Mouse (Mus musculus) liver, embryonic 12.5 days (tissue): ENCODE data around the gene Megf8. TPM values are rescaled to one million over a fixed set of nuclear protein-coding genes. Genes with fewer than 3 reads are reported as not detected.

Source experiments
- ATAC-seq: fragments of 200-750 bp; cut with Nextera tagmentation; 2 replicates; pipeline ENCODE4 v1.8.0; 2017; ENCODE audit warnings: moderate number of reproducible peaks, mild to moderate bottlenecking, moderate library complexity
- H3K27ac ChIP-seq: fragments of 300-500 bp; sonication (generic); 2 replicates; pipeline ENCODE4 v1.5.1; 2016; ENCODE audit warnings: mild to moderate bottlenecking
- H3K27me3 ChIP-seq: fragments of 300-500 bp; sonication (generic); replicated peaks from 2 replicates; pipeline ENCODE4 v1.6.1; 2016; ENCODE audit warnings: mild to moderate bottlenecking, moderate library complexity
- H3K36me3 ChIP-seq: fragments of 300-500 bp; sonication (generic); 2 replicates; pipeline ENCODE4 v1.6.1; 2016; ENCODE audit warnings: mild to moderate bottlenecking, moderate library complexity
- H3K4me1 ChIP-seq: fragments of 300-500 bp; sonication (generic); 2 replicates; pipeline ENCODE4 v1.6.1; 2016
- H3K4me2 ChIP-seq: fragments of 300-500 bp; sonication (generic); 2 replicates; pipeline ENCODE4 v1.6.1; 2016; ENCODE audit warnings: mild to moderate bottlenecking, moderate library complexity
- H3K4me3 ChIP-seq: fragments of 300-500 bp; sonication (generic); 2 replicates; pipeline ENCODE4 v1.5.1; 2016; ENCODE audit warnings: mild to moderate bottlenecking, moderate library complexity
- H3K9ac ChIP-seq: fragments of 300-500 bp; sonication (generic); 2 replicates; pipeline ENCODE4 v1.6.1; 2016; ENCODE audit warnings: mild to moderate bottlenecking, moderate library complexity
- H3K9me3 ChIP-seq: fragments of 300-500 bp; sonication (generic); replicated peaks from 2 replicates; pipeline ENCODE4 v1.6.1; 2016; ENCODE audit warnings: mild to moderate bottlenecking, moderate library complexity
- WGBS: fragments of 180-500 bp; shearing (Covaris S2); methylation state at CpG from one replicate; pipeline ENCODE4 v1.1.7; 2016; ENCODE audit not compliant: insufficient replicate concordance; 5-methylcytosine and 5-hydroxymethylcytosine counted together
- polyA plus RNA-seq: library from polyadenylated mRNA; unstranded; fragments of >200 nt; fragmentation: Nextera tagmentation; extraction: Ambion mirVana; gene quantifications from 2 replicates; pipeline ENCODE4 v1.2.1, GENCODE M21; 2016

Gene Megf8
- polyA plus RNA-seq, 1 experiment from 2014 or later = 2.6 TPM

DNA sequence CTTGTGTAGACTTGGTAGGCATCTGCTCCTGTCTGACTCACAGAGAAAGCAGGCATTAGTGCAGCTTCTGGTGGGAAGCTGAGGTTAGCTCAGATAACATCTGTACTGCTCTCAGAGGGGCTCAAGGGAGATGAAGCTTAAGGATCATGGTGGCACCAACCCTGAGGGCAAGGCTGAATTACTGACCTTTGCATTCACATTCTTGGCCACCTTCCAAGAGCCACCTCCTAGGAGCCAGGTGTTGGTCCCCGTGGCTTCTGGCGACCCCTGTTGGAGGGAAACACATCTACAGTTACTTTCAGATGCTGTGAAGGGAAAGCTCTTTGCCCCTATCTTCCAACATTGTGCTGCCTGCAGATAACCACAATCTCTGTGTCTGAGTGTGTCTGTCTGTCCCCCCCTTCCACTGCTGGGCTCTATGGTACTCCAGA lies 85.7 kb downstream of the Megf8 start:
- Histone ChIP-seq H3K4me1 (peaks cover 11% of the 10 kb centered on the region), H3K4me3 (no peak overlapping the region), H3K9me3 (no peaks in the 10 kb centered on the region), H3K36me3 (no peaks in the 10 kb centered on the region), H3K27me3 (no peaks in the 10 kb centered on the region), H3K9ac (no peak overlapping the region), H3K27ac (no peak overlapping the region), H3K4me2 (no peak overlapping the region)
- WGBS = 0% methylated on average over 2 of the region's 2 CpGs
- peak; percentile 68 for ATAC-seq

GRCm38 (mm10) chr7:25406468-25406867 lies 89.5 kb downstream of the Megf8 start:
- Histone ChIP-seq H3K4me1 (peaks cover 11% of the 10 kb centered on the region), H3K9ac (no peak overlapping the region), H3K27me3 (no peaks in the 10 kb centered on the region), H3K27ac (no peak overlapping the region), H3K36me3 (no peaks in the 10 kb centered on the region), H3K4me3 (no peak overlapping the region), H3K4me2 (no peak overlapping the region), H3K9me3 (no peaks in the 10 kb centered on the region)
- ATAC-seq = no peak
- whole genome bisulfite sequencing = 63% methylated on average over 7 of the region's 7 CpGs

- no peak overlapping the region for H3K4me3 ChIP-seq
Measured at GRCm38 (mm10) chr7:25409114-25409760, 92.3 kb downstream of the Megf8 start.

DNA sequence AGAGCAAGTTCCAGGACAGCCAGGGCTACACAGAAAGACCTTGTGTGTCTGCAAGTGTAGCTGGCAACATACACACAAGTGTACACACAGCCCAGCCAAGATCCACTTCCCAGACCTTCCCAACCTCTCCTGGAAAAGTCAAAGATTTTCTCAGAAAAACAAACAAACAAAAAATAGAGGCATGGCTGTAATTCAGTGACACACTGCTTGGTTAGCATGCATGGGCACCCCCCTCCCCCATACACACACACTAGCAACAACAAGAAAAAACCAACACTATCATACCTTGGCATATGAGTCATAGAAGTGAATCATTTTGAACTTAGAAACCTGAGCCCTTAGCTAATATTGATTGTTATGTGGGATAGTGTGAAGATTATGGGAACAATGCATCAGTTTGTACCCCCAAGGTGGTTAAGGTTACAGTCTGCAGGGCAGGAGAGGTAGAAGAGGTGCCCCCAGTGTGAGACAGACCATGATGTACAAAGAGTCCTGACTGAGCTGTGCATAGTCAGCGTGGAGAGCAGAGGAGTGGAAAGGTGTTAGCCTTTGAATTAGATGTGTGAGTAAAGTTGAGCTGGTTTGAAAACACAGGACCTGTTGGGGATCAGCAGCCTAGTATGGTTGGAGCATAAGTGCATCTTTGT lies 94.1 kb downstream of the Megf8 start:
- no peak for ATAC-seq

More at GRCm38 (mm10) chr7:25409114-25409760, 92.3 kb downstream of the Megf8 start:
- Histone ChIP-seq H3K9ac (no peak overlapping the region), H3K9me3 (no peaks in the 10 kb centered on the region), H3K27ac (no peak overlapping the region), H3K4me2 (no peak overlapping the region), H3K4me1 (no peaks in the 10 kb centered on the region), H3K27me3 (no peaks in the 10 kb centered on the region), H3K36me3 (no peaks in the 10 kb centered on the region)
- 35% methylated on average over 4 of the region's 4 CpGs for WGBS
- no peak for ATAC-seq

GRCm38 (mm10) chr7:25411861-25412260 lies 94.9 kb downstream of the Megf8 start:
- no peaks in the 10 kb centered on the region for H3K36me3 ChIP-seq
- no peaks in the 10 kb centered on the region for H3K9me3 ChIP-seq
- H3K4me2 ChIP-seq = no peak overlapping the region
- H3K4me3 ChIP-seq = no peak overlapping the region
- no peaks in the 10 kb centered on the region for H3K4me1 ChIP-seq
- H3K27me3 ChIP-seq = no peaks in the 10 kb centered on the region
- no peak overlapping the region for H3K27ac ChIP-seq
- ATAC-seq = no peak
- H3K9ac ChIP-seq = no peak overlapping the region
- 62% methylated on average over 3 of the region's 3 CpGs for WGBS

More for the DNA sequence above, 94.1 kb downstream of the Megf8 start:
- no peaks in the 10 kb centered on the region for H3K4me1 ChIP-seq
- 64% methylated on average over 1 of the region's 1 CpGs for WGBS
- H3K36me3 ChIP-seq = no peaks in the 10 kb centered on the region
- H3K9ac ChIP-seq = no peak overlapping the region
- no peaks in the 10 kb centered on the region for H3K9me3 ChIP-seq
- H3K4me2 ChIP-seq = no peak overlapping the region
- no peak overlapping the region for H3K27ac ChIP-seq
- no peak overlapping the region for H3K4me3 ChIP-seq
- H3K27me3 ChIP-seq = no peaks in the 10 kb centered on the region

GRCm38 (mm10) chr7:25412833-25413441 lies 96.0 kb downstream of the Megf8 start, which contains the start of gene Cxcl17:
Gene Cxcl17, minus strand, starts transcription at chr7:25412886.
- Histone ChIP-seq H3K9ac (no peak within 1 kb of the TSS), H3K4me1 (no peaks in the 10 kb centered on the region), H3K4me3 (no peak within 1 kb of the TSS), H3K9me3 (no peaks in the 10 kb centered on the region), H3K27me3 (no peaks in the 10 kb centered on the region), H3K36me3 (no peaks in the 10 kb centered on the region), H3K4me2 (no peak within 1 kb of the TSS), H3K27ac (no peak within 1 kb of the TSS)
- WGBS = 33% methylated on average over 7 of the region's 7 CpGs
- no peak for ATAC-seq

Other genes with a start within 250 kb of the Megf8 start
- gene Grik5, start 244.8 kb upstream of the Megf8 start, polyA plus RNA-seq = 2.5 and 3.0 TPM in 2 replicates
- 14.4 and 15.7 TPM in 2 replicates for gene Zfp574, start 244.6 kb upstream of the Megf8 start, polyA plus RNA-seq
- 1.9 TPM in 2 replicates for gene Pou2f2, start 137.4 kb upstream of the Megf8 start, polyA plus RNA-seq
- 31.4 and 33.4 TPM in 2 replicates for gene Dedd2, start 96.5 kb upstream of the Megf8 start, polyA plus RNA-seq
- 2.3 and 2.8 TPM in 2 replicates for gene Zfp526, start 95.7 kb upstream of the Megf8 start, polyA plus RNA-seq
- 13.0 and 14.4 TPM in 2 replicates for gene Gsk3a, start 79.3 kb upstream of the Megf8 start, polyA plus RNA-seq
- 6.5 and 7.5 TPM in 2 replicates for gene Erf, start 66.4 kb upstream of the Megf8 start, polyA plus RNA-seq
- 17.0 TPM in 2 replicates for gene Cic, start 49.5 kb upstream of the Megf8 start, polyA plus RNA-seq
- 44.1 and 51.0 TPM in 2 replicates for gene Pafah1b3, start 19.2 kb upstream of the Megf8 start, polyA plus RNA-seq
- 0.10 and 0.14 TPM in 2 replicates for gene Prr19, start 15.8 kb upstream of the Megf8 start, polyA plus RNA-seq
- 0.14 TPM in 2 replicates for gene Tmem145, start 11.1 kb upstream of the Megf8 start, polyA plus RNA-seq
- gene Cnfn, start 52.6 kb downstream of the Megf8 start, polyA plus RNA-seq = not detected in 2 replicates
- gene Lipe, start 81.5 kb downstream of the Megf8 start, polyA plus RNA-seq = 2.9 and 3.3 TPM in 2 replicates
- gene Cxcl17, start 95.7 kb downstream of the Megf8 start, polyA plus RNA-seq = 0.30 TPM in 1 of 2 replicates, not detected in the other
- gene Ceacam1, start 160.4 kb downstream of the Megf8 start, polyA plus RNA-seq = 1.9 and 2.4 TPM in 2 replicates
- not detected in 2 replicates for gene Ceacam2, start 222.7 kb downstream of the Megf8 start, polyA plus RNA-seq